Mouse (Mus musculus) heart, postnatal 25 days (tissue): Measurements from ENCODE around the gene Il1rl2. TPM values are rescaled to one million over a fixed set of nuclear protein-coding genes. Genes with fewer than 3 reads are reported as not detected.

Source experiments
- DNase-seq: peaks from one replicate; pipeline ENCODE4 v3.0.0; 2022; ENCODE audit warnings: low spot score
- intact Hi-C: fragments of 180-260 bp; cut with DNase I; formaldehyde crosslinking; loops from one replicate; pipeline ENCODE4 v1.15.1; 2025
- total RNA-seq, 2 experiments: library from RNA; stranded (reverse); gene quantifications; 2 replicates each; pipeline ENCODE4 v1.2.3; 2021

Il1rl2 gene
- total RNA-seq, 2 experiments from 2014 or later = 1.4 to 2.2 TPM

- intact Hi-C loops = no loop called here
- DNase-seq = no peak
These were observed 2.6 kb upstream of the Il1rl2 start for GRCm38 (mm10) chr1:40321824-40322223.

GRCm38 (mm10) chr1:40322543-40322942 is 1.9 kb upstream of the Il1rl2 start:
- intact Hi-C loops = no loop called here
- no peak for DNase-seq

- intact Hi-C loops = loop anchor here (5.0 kb wide), 1 partner anchor 58 kb away; no protein-coding TSS in a partner anchor
- no peak for DNase-seq
These were observed 719 bp downstream of the Il1rl2 start for GRCm38 (mm10) chr1:40324955-40325702.

- DNase-seq = no peak
- intact Hi-C loops = loop anchor here (5.0 kb wide), 1 partner anchor 59 kb away; no protein-coding TSS in a partner anchor
These were observed 1.4 kb downstream of the Il1rl2 start for GRCm38 (mm10) chr1:40325711-40326327.

GRCm38 (mm10) chr1:40327604-40328003 is 3.2 kb downstream of the Il1rl2 start:
- intact Hi-C loops = loop anchor here (5.0 kb wide), 1 partner anchor 60 kb away; no protein-coding TSS in a partner anchor

GRCm38 (mm10) chr1:40329526-40329925 is 5.1 kb downstream of the Il1rl2 start:
- intact Hi-C loops = loop anchor here (5.0 kb wide), 1 partner anchor 62 kb away; no protein-coding TSS in a partner anchor
- no peak for DNase-seq

More at GRCm38 (mm10) chr1:40327604-40328003, 3.2 kb downstream of the Il1rl2 start:
- DNase-seq = no peak

GRCm38 (mm10) chr1:40330181-40330580 is 5.8 kb downstream of the Il1rl2 start:
- no peak for DNase-seq

GRCm38 (mm10) chr1:40339346-40339745 is 14.9 kb downstream of the Il1rl2 start:
- intact Hi-C loops = no loop called here
- no peak for DNase-seq

More at GRCm38 (mm10) chr1:40330181-40330580, 5.8 kb downstream of the Il1rl2 start:
- intact Hi-C loops = no loop called here

GRCm38 (mm10) chr1:40340102-40340501 is 15.7 kb downstream of the Il1rl2 start:
- DNase-seq = no peak
- intact Hi-C loops = no loop called here

- intact Hi-C loops = no loop called here
- no peak for DNase-seq
These were observed 27.9 kb downstream of the Il1rl2 start for GRCm38 (mm10) chr1:40352158-40352903.

- DNase-seq = no peak
- intact Hi-C loops = no loop called here
These were observed 28.5 kb downstream of the Il1rl2 start for GRCm38 (mm10) chr1:40352904-40353286.

- DNase-seq = no peak
- intact Hi-C loops = no loop called here
These were observed 30.3 kb downstream of the Il1rl2 start for GRCm38 (mm10) chr1:40354665-40355064.

GRCm38 (mm10) chr1:40355431-40355843 is 31.0 kb downstream of the Il1rl2 start:
- DNase-seq = no peak
- intact Hi-C loops = no loop called here

- intact Hi-C loops = no loop called here
- no peak for DNase-seq
These were observed 31.6 kb downstream of the Il1rl2 start for GRCm38 (mm10) chr1:40355904-40356521.

GRCm38 (mm10) chr1:40357921-40358320 is 33.5 kb downstream of the Il1rl2 start:
- DNase-seq = no peak
- intact Hi-C loops = no loop called here

- intact Hi-C loops = no loop called here
- no peak for DNase-seq
These were observed 33.9 kb downstream of the Il1rl2 start for GRCm38 (mm10) chr1:40358351-40358750.

GRCm38 (mm10) chr1:40358771-40359181 is 34.4 kb downstream of the Il1rl2 start:
- intact Hi-C loops = no loop called here
- DNase-seq = no peak

- intact Hi-C loops = no loop called here
- no peak for DNase-seq
These were observed 35.3 kb downstream of the Il1rl2 start for GRCm38 (mm10) chr1:40359731-40360130.

- DNase-seq = no peak
- intact Hi-C loops = no loop called here
These were observed 36.6 kb downstream of the Il1rl2 start for GRCm38 (mm10) chr1:40360969-40361368.

GRCm38 (mm10) chr1:40361596-40361995 is 37.2 kb downstream of the Il1rl2 start:
- intact Hi-C loops = no loop called here
- no peak for DNase-seq
